Mouse (Mus musculus): Measurements from ENCODE around the gene Olfr800. TPM values are rescaled to one million over a fixed set of nuclear protein-coding genes. Genes with fewer than 3 reads are reported as not detected.

Gene Olfr800
- total and polyA plus RNA-seq, 2 experiments from 2014 or later = not detected

DNA sequence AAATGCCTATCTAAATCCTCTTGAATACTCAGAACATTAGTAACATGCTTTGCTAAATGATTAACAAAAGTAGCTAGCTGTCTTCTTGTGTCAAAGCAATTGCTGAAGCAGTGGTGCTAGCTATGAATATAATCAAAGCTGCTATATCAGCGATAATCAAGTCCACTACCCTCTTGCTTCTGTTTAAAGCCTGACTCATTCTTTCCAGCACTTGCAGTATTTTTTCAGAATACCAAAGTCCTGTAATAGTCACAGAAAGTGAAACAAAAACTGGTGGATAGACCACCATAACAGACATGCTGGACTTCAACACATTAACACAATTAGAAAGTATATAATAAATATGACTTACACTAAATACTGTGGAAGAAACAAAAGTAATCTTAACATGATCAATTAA lies 5.7 kb upstream of the Olfr800 start:
- TF ChIP-seq EP300 (IDR thresholded peaks at IDR 0.05; ENCODE audit: low read depth) (no peak), CTCF (IDR thresholded peaks at IDR 0.05; ENCODE audit: low read depth) (no peak)
- DNase-seq (ENCODE audit: low spot score) (no peak), ATAC-seq (ENCODE audit: insufficient read depth, low read depth) (no peak)

GRCm38 (mm10) chr10:129673765-129674164 lies 16.3 kb downstream of the Olfr800 start, which contains the start of gene Olfr801:
Olfr801 (minus strand) TSS chr10:129673865.
- Histone ChIP-seq H3K4me1 (ENCODE audit: control insufficient read depth, insufficient read depth) (no peaks in the 10 kb centered on the region), H3K4me2 (ENCODE audit: low read depth, low read length) (no peak within 1 kb of the TSS), H3K36me3 (replicated peaks; ENCODE audit: control insufficient read depth, insufficient read depth, low read length) (no peaks in the 10 kb centered on the region), H3K4me3 (ENCODE audit: low read depth, low read length) (no peak within 1 kb of the TSS), H3K9ac (replicated peaks; ENCODE audit: low read depth, low read length) (no peak within 1 kb of the TSS), H3K9me3 (replicated peaks; ENCODE audit: control insufficient read depth, low read length) (no peaks in the 10 kb centered on the region), H3K27me3 (ENCODE audit: control insufficient read depth, insufficient read depth, low read length) (no peaks in the 10 kb centered on the region), H3K27ac (ENCODE audit: low read depth) (no peak within 1 kb of the TSS)
- no peak for ATAC-seq (ENCODE audit: insufficient read depth, low read depth)
- WGBS = 56% methylated on average over 1 of the region's 1 CpGs
- TF ChIP-seq CTCF (IDR thresholded peaks at IDR 0.05; ENCODE audit: low read depth) (no peak), EP300 (IDR thresholded peaks at IDR 0.05; ENCODE audit: low read depth) (no peak)
- DNase-seq (ENCODE audit: low spot score) = no peak

More for the DNA sequence above, 5.7 kb upstream of the Olfr800 start:
- no peaks in the 10 kb centered on the region for H3K4me1 ChIP-seq (ENCODE audit: control insufficient read depth, insufficient read depth)
- no peak overlapping the region for H3K9ac ChIP-seq (replicated peaks; ENCODE audit: low read depth, low read length)
- H3K4me2 ChIP-seq (ENCODE audit: low read depth, low read length) = no peak overlapping the region
- no peaks in the 10 kb centered on the region for H3K27me3 ChIP-seq (ENCODE audit: control insufficient read depth, insufficient read depth, low read length)
- H3K9me3 ChIP-seq (replicated peaks; ENCODE audit: control insufficient read depth, low read length) = no peaks in the 10 kb centered on the region
- H3K4me3 ChIP-seq (ENCODE audit: low read depth, low read length) = no peak overlapping the region
- H3K36me3 ChIP-seq (replicated peaks; ENCODE audit: control insufficient read depth, insufficient read depth, low read length) = no peaks in the 10 kb centered on the region
- WGBS = 63% methylated on average over 1 of the region's 1 CpGs
- H3K27ac ChIP-seq (ENCODE audit: low read depth) = no peak overlapping the region

DNA sequence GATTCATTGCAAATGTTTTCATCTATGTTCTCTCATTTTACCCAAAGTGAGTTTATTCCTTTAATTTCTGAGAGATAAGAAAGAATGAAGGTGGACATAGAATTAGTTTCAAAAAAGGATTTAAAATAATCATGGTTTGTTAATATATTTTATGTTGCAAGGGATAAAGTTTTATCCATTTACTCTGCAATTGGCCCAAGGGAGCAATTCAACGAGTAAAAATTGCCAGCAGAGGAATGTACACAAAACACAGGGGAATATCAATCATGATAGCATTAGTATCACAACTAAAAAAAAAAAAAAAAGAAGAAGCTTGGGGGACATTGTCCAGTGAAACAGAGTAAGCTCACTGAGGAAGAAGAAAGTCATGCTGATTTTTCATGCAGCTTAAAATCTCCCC lies 30.6 kb downstream of the Olfr800 start, which contains the start of gene Olfr802:
Gene Olfr802, minus strand, starts transcription at position 101 of the 400 bp plus-strand sequence.
- H3K27me3 ChIP-seq (ENCODE audit: control insufficient read depth, insufficient read depth, low read length) = no peaks in the 10 kb centered on the region
- no peaks in the 10 kb centered on the region for H3K4me1 ChIP-seq (ENCODE audit: control insufficient read depth, insufficient read depth)
- no peak within 1 kb of the TSS for H3K4me2 ChIP-seq (ENCODE audit: low read depth, low read length)
- H3K36me3 ChIP-seq (replicated peaks; ENCODE audit: control insufficient read depth, insufficient read depth, low read length) = no peaks in the 10 kb centered on the region
- WGBS = 46% methylated on average over 1 of the region's 1 CpGs
- H3K9me3 ChIP-seq (replicated peaks; ENCODE audit: control insufficient read depth, low read length) = no peaks in the 10 kb centered on the region
- no peak for ATAC-seq (ENCODE audit: insufficient read depth, low read depth)
- no peak within 1 kb of the TSS for H3K27ac ChIP-seq (ENCODE audit: low read depth)
- TF ChIP-seq CTCF (IDR thresholded peaks at IDR 0.05; ENCODE audit: low read depth) (no peak), EP300 (IDR thresholded peaks at IDR 0.05; ENCODE audit: low read depth) (no peak)
- no peak within 1 kb of the TSS for H3K9ac ChIP-seq (replicated peaks; ENCODE audit: low read depth, low read length)
- no peak within 1 kb of the TSS for H3K4me3 ChIP-seq (ENCODE audit: low read depth, low read length)
- no peak for DNase-seq (ENCODE audit: low spot score)

DNA sequence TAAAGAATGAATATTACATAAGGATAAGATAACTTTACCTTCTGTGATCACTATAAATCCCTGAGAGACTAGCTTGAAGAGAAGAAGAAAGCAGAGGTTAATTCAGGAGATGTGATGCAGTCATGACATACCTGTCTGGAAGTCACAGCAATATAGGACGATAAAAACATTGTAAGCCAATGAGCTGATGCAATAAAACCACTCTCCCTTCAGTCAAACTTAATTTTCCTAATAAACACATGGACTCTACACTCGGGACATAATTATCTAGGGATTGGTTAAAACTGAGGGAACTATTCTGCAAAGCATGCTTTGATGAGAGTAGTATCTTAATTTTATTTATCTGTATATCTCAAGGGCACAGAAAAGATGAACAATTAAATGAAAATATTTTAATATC lies 36.7 kb downstream of the Olfr800 start, which contains the start of gene Olfr803:
Gene Olfr803, minus strand, starts transcription at position 101 of the 400 bp plus-strand sequence.
- Histone ChIP-seq H3K9ac (replicated peaks; ENCODE audit: low read depth, low read length) (no peak within 1 kb of the TSS), H3K36me3 (replicated peaks; ENCODE audit: control insufficient read depth, insufficient read depth, low read length) (no peaks in the 10 kb centered on the region), H3K9me3 (replicated peaks; ENCODE audit: control insufficient read depth, low read length) (no peaks in the 10 kb centered on the region), H3K27me3 (ENCODE audit: control insufficient read depth, insufficient read depth, low read length) (no peaks in the 10 kb centered on the region), H3K4me2 (ENCODE audit: low read depth, low read length) (no peak within 1 kb of the TSS), H3K27ac (ENCODE audit: low read depth) (no peak within 1 kb of the TSS), H3K4me1 (ENCODE audit: control insufficient read depth, insufficient read depth) (no peaks in the 10 kb centered on the region), H3K4me3 (ENCODE audit: low read depth, low read length) (no peak within 1 kb of the TSS)
- ATAC-seq (ENCODE audit: insufficient read depth, low read depth) = no peak
- 54% methylated on average over 2 of the region's 2 CpGs for WGBS
- no peak for DNase-seq (ENCODE audit: low spot score)
- TF ChIP-seq CTCF (IDR thresholded peaks at IDR 0.05; ENCODE audit: low read depth) (no peak), EP300 (IDR thresholded peaks at IDR 0.05; ENCODE audit: low read depth) (no peak)

DNA sequence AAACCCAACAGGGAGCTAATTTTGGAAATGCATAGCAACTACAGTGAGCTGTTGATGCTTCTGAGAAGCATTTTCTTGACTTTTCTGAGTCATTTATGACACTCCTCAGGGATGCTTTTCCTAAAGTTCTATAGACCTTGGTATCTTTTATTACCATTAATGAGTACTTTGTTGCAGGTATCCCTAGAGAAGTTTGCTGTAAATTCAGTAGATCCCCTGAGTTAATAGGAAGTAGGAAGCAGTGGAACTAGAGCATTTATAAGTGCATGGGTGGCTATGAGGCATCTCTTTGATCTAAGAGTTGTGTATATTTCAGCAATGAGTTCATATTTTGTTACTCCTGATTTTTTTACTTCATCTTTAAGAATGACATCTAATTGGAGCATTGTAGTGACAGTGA lies 45.4 kb downstream of the Olfr800 start, which contains the start of gene Olfr804:
Gene Olfr804, plus strand, starts transcription at position 301 of the 400 bp plus-strand sequence.
- TF ChIP-seq CTCF (IDR thresholded peaks at IDR 0.05; ENCODE audit: low read depth) (no peak), EP300 (IDR thresholded peaks at IDR 0.05; ENCODE audit: low read depth) (no peak)
- H3K9ac ChIP-seq (replicated peaks; ENCODE audit: low read depth, low read length) = no peak within 1 kb of the TSS
- DNase-seq (ENCODE audit: low spot score) (no peak), ATAC-seq (ENCODE audit: insufficient read depth, low read depth) (no peak)
- no peak within 1 kb of the TSS for H3K27ac ChIP-seq (ENCODE audit: low read depth)
- no peaks in the 10 kb centered on the region for H3K4me1 ChIP-seq (ENCODE audit: control insufficient read depth, insufficient read depth)
- no peaks in the 10 kb centered on the region for H3K36me3 ChIP-seq (replicated peaks; ENCODE audit: control insufficient read depth, insufficient read depth, low read length)
- no peaks in the 10 kb centered on the region for H3K9me3 ChIP-seq (replicated peaks; ENCODE audit: control insufficient read depth, low read length)
- H3K27me3 ChIP-seq (ENCODE audit: control insufficient read depth, insufficient read depth, low read length) = no peaks in the 10 kb centered on the region
- H3K4me3 ChIP-seq (ENCODE audit: low read depth, low read length) = no peak within 1 kb of the TSS
- H3K4me2 ChIP-seq (ENCODE audit: low read depth, low read length) = no peak within 1 kb of the TSS

Other genes with a start within 250 kb of the Olfr800 start
- gene Olfr786, start 230.4 kb upstream of the Olfr800 start, total RNA-seq (2014; rRNA removed; ENCODE audit: low replicate concordance) = not detected in 2 replicates
- gene Olfr786, start 230.4 kb upstream of the Olfr800 start, polyA plus RNA-seq (2015; fragmentation: Nextera tagmentation; extraction: Ambion mirVana) = not detected in 2 replicates
- gene Olfr787, start 195.8 kb upstream of the Olfr800 start, total RNA-seq (2014; rRNA removed; ENCODE audit: low replicate concordance) = not detected in 2 replicates
- not detected in 2 replicates for gene Olfr787, start 195.8 kb upstream of the Olfr800 start, polyA plus RNA-seq (2015; fragmentation: Nextera tagmentation; extraction: Ambion mirVana)
- not detected in 2 replicates for gene Olfr788, start 186.7 kb upstream of the Olfr800 start, total RNA-seq (2014; rRNA removed; ENCODE audit: low replicate concordance)
- gene Olfr788, start 186.7 kb upstream of the Olfr800 start, polyA plus RNA-seq (2015; fragmentation: Nextera tagmentation; extraction: Ambion mirVana) = not detected in 2 replicates
- not detected in 2 replicates for gene Olfr789, start 172.9 kb upstream of the Olfr800 start, total RNA-seq (2014; rRNA removed; ENCODE audit: low replicate concordance)
- not detected in 2 replicates for gene Olfr789, start 172.9 kb upstream of the Olfr800 start, polyA plus RNA-seq (2015; fragmentation: Nextera tagmentation; extraction: Ambion mirVana)
- gene Olfr790, start 159.2 kb upstream of the Olfr800 start, total RNA-seq (2014; rRNA removed; ENCODE audit: low replicate concordance) = not detected in 2 replicates
- not detected in 2 replicates for gene Olfr790, start 159.2 kb upstream of the Olfr800 start, polyA plus RNA-seq (2015; fragmentation: Nextera tagmentation; extraction: Ambion mirVana)
- gene Olfr791, start 135.9 kb upstream of the Olfr800 start, total RNA-seq (2014; rRNA removed; ENCODE audit: low replicate concordance) = not detected in 2 replicates
- not detected in 2 replicates for gene Olfr791, start 135.9 kb upstream of the Olfr800 start, polyA plus RNA-seq (2015; fragmentation: Nextera tagmentation; extraction: Ambion mirVana)
- gene Olfr792, start 118.5 kb upstream of the Olfr800 start, total RNA-seq (2014; rRNA removed; ENCODE audit: low replicate concordance) = not detected in 2 replicates
- gene Olfr792, start 118.5 kb upstream of the Olfr800 start, polyA plus RNA-seq (2015; fragmentation: Nextera tagmentation; extraction: Ambion mirVana) = not detected in 2 replicates
- not detected in 2 replicates for gene Olfr794, start 90.0 kb upstream of the Olfr800 start, total RNA-seq (2014; rRNA removed; ENCODE audit: low replicate concordance)
- not detected in 2 replicates for gene Olfr794, start 90.0 kb upstream of the Olfr800 start, polyA plus RNA-seq (2015; fragmentation: Nextera tagmentation; extraction: Ambion mirVana)
- not detected in 2 replicates for gene Olfr796, start 45.1 kb upstream of the Olfr800 start, total RNA-seq (2014; rRNA removed; ENCODE audit: low replicate concordance)
- not detected in 2 replicates for gene Olfr796, start 45.1 kb upstream of the Olfr800 start, polyA plus RNA-seq (2015; fragmentation: Nextera tagmentation; extraction: Ambion mirVana)
- not detected in 2 replicates for gene Olfr798, start 29.8 kb upstream of the Olfr800 start, total RNA-seq (2014; rRNA removed; ENCODE audit: low replicate concordance)
- not detected in 2 replicates for gene Olfr798, start 29.8 kb upstream of the Olfr800 start, polyA plus RNA-seq (2015; fragmentation: Nextera tagmentation; extraction: Ambion mirVana)
- not detected in 2 replicates for gene Olfr799, start 20.2 kb upstream of the Olfr800 start, total RNA-seq (2014; rRNA removed; ENCODE audit: low replicate concordance)
- gene Olfr799, start 20.2 kb upstream of the Olfr800 start, polyA plus RNA-seq (2015; fragmentation: Nextera tagmentation; extraction: Ambion mirVana) = not detected in 2 replicates
- not detected in 2 replicates for gene Olfr801, start 16.2 kb downstream of the Olfr800 start, total RNA-seq (2014; rRNA removed; ENCODE audit: low replicate concordance)
- not detected in 2 replicates for gene Olfr801, start 16.2 kb downstream of the Olfr800 start, polyA plus RNA-seq (2015; fragmentation: Nextera tagmentation; extraction: Ambion mirVana)
- not detected in 2 replicates for gene Olfr802, start 30.5 kb downstream of the Olfr800 start, total RNA-seq (2014; rRNA removed; ENCODE audit: low replicate concordance)
- not detected in 2 replicates for gene Olfr802, start 30.5 kb downstream of the Olfr800 start, polyA plus RNA-seq (2015; fragmentation: Nextera tagmentation; extraction: Ambion mirVana)
- not detected in 2 replicates for gene Olfr803, start 36.6 kb downstream of the Olfr800 start, total RNA-seq (2014; rRNA removed; ENCODE audit: low replicate concordance)
- not detected in 2 replicates for gene Olfr803, start 36.6 kb downstream of the Olfr800 start, polyA plus RNA-seq (2015; fragmentation: Nextera tagmentation; extraction: Ambion mirVana)
- not detected in 2 replicates for gene Olfr804, start 45.5 kb downstream of the Olfr800 start, total RNA-seq (2014; rRNA removed; ENCODE audit: low replicate concordance)
- not detected in 2 replicates for gene Olfr804, start 45.5 kb downstream of the Olfr800 start, polyA plus RNA-seq (2015; fragmentation: Nextera tagmentation; extraction: Ambion mirVana)
- gene Olfr805, start 71.7 kb downstream of the Olfr800 start, total RNA-seq (2014; rRNA removed; ENCODE audit: low replicate concordance) = not detected in 2 replicates
- gene Olfr805, start 71.7 kb downstream of the Olfr800 start, polyA plus RNA-seq (2015; fragmentation: Nextera tagmentation; extraction: Ambion mirVana) = not detected in 2 replicates
- gene Olfr806, start 84.2 kb downstream of the Olfr800 start, total RNA-seq (2014; rRNA removed; ENCODE audit: low replicate concordance) = not detected in 2 replicates
- not detected in 2 replicates for gene Olfr806, start 84.2 kb downstream of the Olfr800 start, polyA plus RNA-seq (2015; fragmentation: Nextera tagmentation; extraction: Ambion mirVana)
- gene Olfr807, start 100.1 kb downstream of the Olfr800 start, total RNA-seq (2014; rRNA removed; ENCODE audit: low replicate concordance) = not detected in 2 replicates
- not detected in 2 replicates for gene Olfr807, start 100.1 kb downstream of the Olfr800 start, polyA plus RNA-seq (2015; fragmentation: Nextera tagmentation; extraction: Ambion mirVana)
- not detected in 2 replicates for gene Olfr808, start 107.8 kb downstream of the Olfr800 start, total RNA-seq (2014; rRNA removed; ENCODE audit: low replicate concordance)
- not detected in 2 replicates for gene Olfr808, start 107.8 kb downstream of the Olfr800 start, polyA plus RNA-seq (2015; fragmentation: Nextera tagmentation; extraction: Ambion mirVana)
- gene Olfr809, start 116.9 kb downstream of the Olfr800 start, total RNA-seq (2014; rRNA removed; ENCODE audit: low replicate concordance) = not detected in 2 replicates
- not detected in 2 replicates for gene Olfr809, start 116.9 kb downstream of the Olfr800 start, polyA plus RNA-seq (2015; fragmentation: Nextera tagmentation; extraction: Ambion mirVana)
- gene Olfr810, start 137.2 kb downstream of the Olfr800 start, total RNA-seq (2014; rRNA removed; ENCODE audit: low replicate concordance) = not detected in 2 replicates
- not detected in 2 replicates for gene Olfr810, start 137.2 kb downstream of the Olfr800 start, polyA plus RNA-seq (2015; fragmentation: Nextera tagmentation; extraction: Ambion mirVana)
- not detected in 2 replicates for gene Olfr811, start 146.7 kb downstream of the Olfr800 start, total RNA-seq (2014; rRNA removed; ENCODE audit: low replicate concordance)
- gene Olfr811, start 146.7 kb downstream of the Olfr800 start, polyA plus RNA-seq (2015; fragmentation: Nextera tagmentation; extraction: Ambion mirVana) = not detected in 2 replicates
- gene Olfr812, start 188.4 kb downstream of the Olfr800 start, total RNA-seq (2014; rRNA removed; ENCODE audit: low replicate concordance) = not detected in 2 replicates
- gene Olfr812, start 188.4 kb downstream of the Olfr800 start, polyA plus RNA-seq (2015; fragmentation: Nextera tagmentation; extraction: Ambion mirVana) = not detected in 2 replicates
- not detected in 2 replicates for gene Olfr813, start 197.7 kb downstream of the Olfr800 start, total RNA-seq (2014; rRNA removed; ENCODE audit: low replicate concordance)
- gene Olfr813, start 197.7 kb downstream of the Olfr800 start, polyA plus RNA-seq (2015; fragmentation: Nextera tagmentation; extraction: Ambion mirVana) = not detected in 2 replicates
- not detected in 2 replicates for gene Olfr814, start 222.2 kb downstream of the Olfr800 start, total RNA-seq (2014; rRNA removed; ENCODE audit: low replicate concordance)
- gene Olfr814, start 222.2 kb downstream of the Olfr800 start, polyA plus RNA-seq (2015; fragmentation: Nextera tagmentation; extraction: Ambion mirVana) = not detected in 2 replicates
- not detected in 2 replicates for gene Olfr815, start 248.2 kb downstream of the Olfr800 start, total RNA-seq (2014; rRNA removed; ENCODE audit: low replicate concordance)
- not detected in 2 replicates for gene Olfr815, start 248.2 kb downstream of the Olfr800 start, polyA plus RNA-seq (2015; fragmentation: Nextera tagmentation; extraction: Ambion mirVana)